Mouse (Mus musculus) c-Kit-positive CD71-positive TER-119-positive erythroid progenitor cells, embryonic 14.5 days (primary cell): ENCODE measurements around the gene Mettl16.
A peak's percentile ranks its signal among the peaks of the same experiment; 100 is the strongest.

Source experiments
- DNase-seq: peaks from one replicate; pipeline ENCODE4 v3.0.0-alpha.2; 2013; ENCODE audit warnings: low spot score

Gene Mettl16

GRCm38 (mm10) chr11:74845784-74846183 is 75.2 kb downstream of the Mettl16 start:
- DNase-seq = no peak

- DNase-seq = peak; percentile 82
These were observed 77.4 kb downstream of the Mettl16 start for GRCm38 (mm10) chr11:74847919-74848521.

GRCm38 (mm10) chr11:74850998-74851661 is 80.5 kb downstream of the Mettl16 start:
- no peak for DNase-seq

- no peak for DNase-seq
These were observed 87.1 kb downstream of the Mettl16 start for GRCm38 (mm10) chr11:74857756-74858155.

GRCm38 (mm10) chr11:74862129-74862528 is 91.5 kb downstream of the Mettl16 start:
- DNase-seq = no peak

- no peak for DNase-seq
These were observed 92.8 kb downstream of the Mettl16 start for GRCm38 (mm10) chr11:74863471-74863870.

GRCm38 (mm10) chr11:74864421-74864820 is 93.8 kb downstream of the Mettl16 start:
- DNase-seq = no peak

GRCm38 (mm10) chr11:74865252-74865651 is 94.6 kb downstream of the Mettl16 start:
- no peak for DNase-seq

GRCm38 (mm10) chr11:74866640-74867039 is 96.0 kb downstream of the Mettl16 start:
- no peak for DNase-seq

GRCm38 (mm10) chr11:74867181-74867580 is 96.6 kb downstream of the Mettl16 start:
- no peak for DNase-seq

- no peak for DNase-seq
These were observed 97.6 kb downstream of the Mettl16 start for GRCm38 (mm10) chr11:74868046-74868760.

GRCm38 (mm10) chr11:74869603-74870002 is 99.0 kb downstream of the Mettl16 start:
- DNase-seq = no peak

- DNase-seq = no peak
These were observed 99.9 kb downstream of the Mettl16 start for GRCm38 (mm10) chr11:74870544-74870943.

GRCm38 (mm10) chr11:74870991-74871622 is 100.5 kb downstream of the Mettl16 start:
- no peak for DNase-seq

GRCm38 (mm10) chr11:74874630-74875029 is 104.0 kb downstream of the Mettl16 start:
- no peak for DNase-seq

- no peak for DNase-seq
These were observed 106.2 kb downstream of the Mettl16 start for GRCm38 (mm10) chr11:74876801-74877200.
